Mouse (Mus musculus): ENCODE results near the gene Phb.

Gene Phb

DNA sequence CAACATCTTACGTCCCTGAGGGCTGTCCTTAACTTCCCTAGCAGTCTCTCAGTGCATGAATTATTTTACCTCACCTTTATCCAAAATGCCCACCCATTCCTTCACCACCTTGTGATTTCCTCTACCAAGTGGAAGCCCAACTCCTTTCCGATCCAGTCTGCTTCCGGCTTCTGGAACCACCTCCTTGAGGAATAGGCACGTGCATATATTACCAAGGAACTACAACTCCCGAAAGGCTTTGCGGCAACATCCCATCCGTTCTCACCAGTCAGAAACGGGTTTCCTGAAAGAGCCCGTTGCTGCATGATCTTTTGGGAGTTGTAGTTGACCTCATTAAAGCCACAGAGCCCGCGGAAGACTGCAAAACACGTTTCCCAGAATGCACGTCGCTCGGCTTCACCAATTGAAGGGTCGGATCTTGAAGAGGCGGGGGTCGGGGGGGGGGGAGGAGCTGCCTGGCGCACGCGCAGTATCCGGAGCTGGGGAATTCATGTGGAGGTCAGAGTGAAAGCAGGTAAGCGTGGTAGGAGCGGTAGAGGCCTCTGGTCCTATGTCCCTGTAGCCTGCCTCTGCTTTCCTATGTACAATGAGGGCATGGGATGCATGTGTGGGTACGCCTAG is at the start of gene Phb:
Gene Phb, plus strand, starts transcription at position 429 of the 621 bp plus-strand sequence.
- DNase-seq = peak; percentile 97 to 98

- DNase-seq = peak in 1 of 2 experiments; percentile 13
Observed at GRCm38 (mm10) chr11:95617785-95618465, 48.8 kb upstream of the Phb start.

DNA sequence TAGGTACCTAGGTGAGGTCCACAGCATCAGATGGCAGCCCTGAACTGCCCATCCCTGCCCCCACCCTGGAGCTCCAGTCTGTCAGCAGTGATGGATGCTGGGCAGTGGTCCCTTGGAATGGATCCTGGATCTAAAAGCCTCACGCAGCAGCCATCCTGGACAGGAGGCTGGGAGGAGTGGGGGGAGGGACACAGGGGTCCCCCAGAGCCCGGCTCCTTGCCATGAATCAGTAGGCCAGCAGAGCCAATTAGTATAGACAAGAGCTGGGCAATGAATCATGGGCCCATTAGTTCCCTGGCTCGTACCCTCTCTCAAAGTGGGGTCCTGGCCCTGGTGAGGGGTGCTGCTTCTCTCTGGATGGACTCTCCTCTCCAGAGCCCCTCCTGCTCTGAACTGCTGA is 47.7 kb upstream of the Phb start:
- no peak for DNase-seq

DNA sequence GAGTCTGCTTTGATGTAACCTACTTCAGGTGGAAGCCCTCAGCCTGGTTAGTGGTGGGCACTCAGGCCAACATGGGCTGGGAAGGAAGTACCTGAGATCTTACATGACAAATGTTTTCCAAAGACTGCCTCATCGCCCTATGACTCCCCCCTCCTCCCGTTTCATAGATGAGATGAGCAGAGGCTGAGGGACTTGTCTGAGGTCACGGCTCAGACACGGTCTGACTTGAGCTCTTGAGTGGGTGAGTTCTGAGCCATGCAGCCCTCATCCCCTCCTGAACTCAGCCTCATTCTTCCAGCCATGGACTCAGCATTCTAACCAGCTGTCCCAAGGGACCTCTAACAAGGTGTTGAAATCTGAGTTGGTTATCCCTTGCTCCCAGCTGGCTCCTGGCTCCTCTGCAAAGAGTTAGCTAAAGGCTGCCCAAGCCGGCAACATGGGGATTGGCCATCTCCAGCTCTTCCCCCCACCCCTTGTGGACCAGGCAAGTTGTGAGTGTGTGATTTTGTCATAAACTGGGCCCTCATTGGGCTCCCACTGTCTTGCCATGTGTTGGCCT is 46.8 kb upstream of the Phb start:
- DNase-seq = no peak

- no peak for DNase-seq
Observed at GRCm38 (mm10) chr11:95621010-95621409, 45.7 kb upstream of the Phb start.

DNA sequence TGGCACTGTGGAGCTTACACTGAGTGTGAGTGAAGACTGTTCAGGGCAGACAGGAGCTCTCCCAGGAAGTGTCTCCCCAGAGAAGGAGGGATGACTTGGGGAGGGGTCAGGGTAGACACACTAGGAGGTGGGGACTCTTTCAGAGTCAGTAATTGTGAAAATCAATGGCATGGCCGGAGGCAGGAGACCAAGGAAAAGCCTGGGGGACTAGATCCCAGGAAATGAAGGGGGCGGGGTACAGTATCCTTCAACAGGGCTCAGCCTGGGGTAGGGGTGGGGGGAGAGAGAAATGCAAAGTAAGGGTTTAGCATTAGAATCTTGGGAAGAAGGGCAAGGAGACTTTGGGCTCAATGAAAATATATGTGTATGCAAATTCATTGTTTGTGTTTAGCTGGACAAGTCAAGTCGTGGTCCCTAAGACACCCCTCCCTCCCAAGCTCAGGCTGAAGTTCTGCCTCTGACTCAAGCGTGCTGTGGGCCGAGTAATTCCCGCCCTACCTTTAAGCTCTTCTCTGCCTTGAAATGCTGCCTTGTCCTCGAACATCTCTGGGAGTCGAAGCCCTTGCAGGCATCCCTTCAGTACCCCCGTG is 45.1 kb upstream of the Phb start:
- DNase-seq = no peak

GRCm38 (mm10) chr11:95622426-95622825 is 44.3 kb upstream of the Phb start:
- DNase-seq = no peak

DNA sequence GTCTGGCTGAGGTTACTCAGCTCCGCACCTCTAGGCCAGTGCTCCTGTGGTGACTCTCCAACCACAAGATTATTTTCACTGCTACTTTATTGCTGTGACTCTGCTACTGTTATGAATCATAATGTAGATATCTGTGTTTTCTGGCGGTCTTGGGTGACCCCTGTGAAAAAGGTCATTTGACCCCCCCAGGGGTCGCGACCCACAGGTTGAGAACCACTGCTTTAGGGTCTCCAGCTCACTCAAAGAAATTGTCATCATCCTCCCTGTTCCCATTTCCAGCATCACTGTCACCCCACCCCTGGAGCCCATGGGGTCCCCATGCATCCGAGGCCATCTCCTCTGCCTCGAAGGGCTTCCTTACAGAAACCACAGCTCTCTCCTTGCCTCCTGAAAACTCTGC is 36.2 kb upstream of the Phb start:
- DNase-seq = no peak

- DNase-seq = no peak
Observed at GRCm38 (mm10) chr11:95631301-95631700, 35.5 kb upstream of the Phb start.

DNA sequence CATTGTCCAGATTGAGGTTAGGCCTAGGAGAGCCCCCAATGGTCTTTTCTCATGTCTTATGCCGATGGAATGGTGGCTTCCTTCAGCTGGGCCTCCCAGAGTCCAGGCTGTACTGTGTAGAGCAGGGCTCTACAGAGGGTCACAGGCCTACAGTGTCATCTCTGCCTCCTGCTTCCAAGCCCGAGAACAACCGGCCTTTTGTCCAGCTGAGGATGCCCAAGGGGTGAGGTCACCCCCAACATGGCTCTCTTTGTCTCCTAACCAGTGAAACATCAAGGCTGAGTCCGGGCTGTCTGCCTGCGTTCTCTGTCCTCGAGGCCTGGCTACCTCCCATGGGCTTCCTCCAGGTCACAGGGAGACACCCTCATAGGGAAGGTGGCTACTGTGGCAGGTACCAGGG is 34.3 kb upstream of the Phb start:
- no peak for DNase-seq

- no peak for DNase-seq
Observed at GRCm38 (mm10) chr11:95633512-95634000, 33.2 kb upstream of the Phb start.

DNA sequence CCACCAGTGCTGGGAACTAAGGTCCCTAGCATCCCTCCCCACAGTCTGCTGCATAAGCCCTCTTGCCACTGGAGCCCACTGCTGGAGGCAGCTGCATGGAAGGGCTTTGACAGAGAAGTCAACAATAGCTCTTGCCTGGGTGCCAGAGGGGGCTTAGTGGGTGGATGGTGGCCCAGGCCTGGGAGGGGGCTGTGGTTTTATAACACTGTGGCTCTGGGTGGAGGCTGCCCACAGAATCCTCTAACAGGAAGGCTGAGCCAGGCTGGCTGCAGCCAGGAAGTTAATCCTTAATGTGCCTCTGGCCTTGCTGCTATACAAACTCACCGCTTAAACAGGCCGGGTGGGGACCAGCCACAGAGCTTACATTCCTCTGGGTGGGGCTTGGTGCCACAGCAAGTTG is 31.7 kb upstream of the Phb start:
- DNase-seq = no peak

GRCm38 (mm10) chr11:95640751-95641150 is 26.0 kb upstream of the Phb start:
- no peak for DNase-seq

DNA sequence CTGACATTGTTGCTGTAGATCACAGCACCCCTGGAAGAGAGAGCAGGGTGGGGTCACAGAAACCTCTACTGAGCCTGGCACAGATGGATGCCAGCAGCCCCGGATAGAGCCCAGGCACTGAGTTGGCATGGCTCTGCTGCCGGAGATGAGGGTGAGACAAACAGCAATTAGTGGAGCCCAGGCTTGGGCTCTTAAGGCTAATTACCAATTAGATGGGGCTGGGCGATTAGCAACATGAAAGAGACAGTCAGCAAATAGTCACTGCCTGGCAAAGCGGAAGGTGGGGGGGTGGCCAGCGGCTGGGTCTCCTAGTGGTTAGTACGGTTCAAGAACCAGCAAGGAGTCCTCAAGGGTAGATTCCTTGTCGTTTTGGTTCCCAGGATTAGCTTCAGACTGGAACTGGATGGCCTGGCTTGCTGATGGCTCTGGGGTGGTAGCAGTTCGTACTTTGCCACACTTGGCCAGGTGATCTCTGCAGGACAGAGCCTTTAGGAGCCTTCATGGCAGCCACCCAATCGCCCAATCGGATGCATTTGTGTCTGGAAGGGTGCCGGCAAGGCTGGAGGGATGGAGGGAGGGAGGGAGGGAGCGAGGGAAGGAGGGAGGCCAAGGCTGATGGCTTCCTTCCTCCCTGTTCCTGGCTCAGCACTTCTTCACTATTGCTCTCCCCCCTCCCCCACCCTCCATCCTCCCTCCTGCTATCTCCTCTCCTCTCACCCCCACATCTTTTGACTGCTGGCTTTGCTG is 24.1 kb upstream of the Phb start:
- DNase-seq = no peak

DNA sequence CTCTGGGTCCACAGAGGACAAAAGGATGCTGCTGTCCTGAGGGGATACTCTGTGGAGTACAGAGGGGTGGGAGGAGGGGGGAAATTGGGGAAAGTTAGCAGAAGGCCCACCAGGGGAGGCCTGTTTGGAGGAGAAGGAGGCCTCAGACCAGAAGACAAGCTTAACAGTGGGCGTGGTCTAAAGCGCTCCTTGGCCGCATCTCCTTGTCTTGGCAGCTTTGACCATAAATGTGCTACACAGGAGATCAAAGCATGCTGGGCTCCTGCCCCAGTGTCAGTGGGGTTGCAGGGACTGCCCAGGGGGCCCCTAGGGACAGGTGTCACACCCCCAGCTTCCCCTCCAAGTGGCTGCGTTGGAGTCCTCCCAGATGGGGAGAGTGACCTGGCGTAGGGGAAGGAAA is 22.9 kb upstream of the Phb start:
- no peak for DNase-seq

- DNase-seq = no peak
Observed at GRCm38 (mm10) chr11:95644381-95644780, 22.4 kb upstream of the Phb start.

- DNase-seq = no peak
Observed at GRCm38 (mm10) chr11:95645397-95646153, 21.2 kb upstream of the Phb start.

DNA sequence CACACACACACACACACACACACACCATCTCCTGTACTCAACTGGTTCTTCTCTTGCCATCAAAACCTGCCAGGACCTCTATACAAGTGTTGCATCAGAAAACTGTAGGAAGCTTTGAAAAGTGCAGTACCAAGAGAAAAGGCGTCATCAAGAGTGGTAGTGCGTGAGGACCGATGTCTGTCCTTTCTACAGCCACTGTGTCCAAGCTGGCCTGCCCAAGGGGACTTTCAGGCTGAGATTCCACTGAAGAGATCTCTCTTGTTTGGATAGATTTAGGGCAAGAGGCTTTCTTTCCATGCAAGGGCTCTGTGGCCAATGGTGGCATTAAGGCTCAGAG is 20.6 kb upstream of the Phb start:
- DNase-seq = no peak

- DNase-seq = no peak
Observed at GRCm38 (mm10) chr11:95647791-95648190, 19.0 kb upstream of the Phb start.

DNA sequence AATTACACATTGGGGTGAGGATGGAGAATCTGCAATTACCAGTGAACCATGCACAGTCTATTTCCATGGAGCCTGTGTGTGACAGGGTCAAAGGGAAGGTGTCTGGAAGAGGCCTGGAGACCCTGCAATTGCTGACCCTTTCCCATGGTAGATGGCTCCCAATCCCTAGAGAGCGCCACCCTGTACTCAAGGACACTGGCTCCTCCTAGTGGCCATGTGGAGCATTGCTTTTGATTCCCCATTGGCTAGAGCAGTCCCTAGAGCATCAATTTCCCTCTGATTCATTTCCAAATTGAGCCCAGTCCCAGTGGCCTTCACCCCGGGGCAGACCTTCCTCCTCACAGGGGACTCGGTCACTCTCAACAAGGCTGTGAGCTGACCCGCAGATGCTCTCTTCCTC is 17.9 kb upstream of the Phb start:
- peak; percentile 61 to 65 for DNase-seq

GRCm38 (mm10) chr11:95649560-95649959 is 17.2 kb upstream of the Phb start:
- no peak for DNase-seq

- DNase-seq = no peak
Observed at GRCm38 (mm10) chr11:95650001-95650400, 16.8 kb upstream of the Phb start.

DNA sequence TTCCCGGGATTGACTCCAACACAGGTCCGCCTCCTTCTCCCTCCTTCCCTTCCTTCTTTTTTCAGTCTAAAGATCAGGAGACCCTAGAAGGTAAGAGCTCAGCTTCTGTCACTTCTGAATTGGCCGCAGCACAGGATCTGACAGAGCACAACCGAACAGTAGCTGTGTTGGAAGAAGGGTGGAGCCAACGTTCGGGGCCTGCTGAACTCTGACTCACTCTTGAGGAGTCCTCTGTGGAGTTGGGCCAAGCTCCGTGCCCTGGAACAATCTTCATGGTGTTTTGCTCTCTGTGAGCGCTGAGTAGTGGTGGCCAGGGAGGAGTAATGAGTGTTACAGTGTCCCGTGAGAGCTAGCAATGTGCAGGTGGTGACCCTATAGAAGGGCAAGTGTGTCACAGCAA is 15.8 kb upstream of the Phb start:
- DNase-seq = no peak

Measured in lung, adult 18-20 months (tissue).